Mouse (Mus musculus): ENCODE results near the gene Vps13d. TPM values are rescaled to one million over a fixed set of nuclear protein-coding genes. Genes with fewer than 3 reads are reported as not detected.

The Vps13d gene
- total and polyA plus RNA-seq, 2 experiments from 2014 or later: 9.0 to 42.6 TPM

GRCm38 (mm10) chr4:145129956-145130548 is 64.8 kb downstream of the Vps13d start:
- no peak for TF ChIP-seq CTCF (IDR thresholded peaks at IDR 0.05; ENCODE audit: low read depth)
- no peak for TF ChIP-seq EP300 (IDR thresholded peaks at IDR 0.05; ENCODE audit: low read depth)
- no peaks in the 10 kb centered on the region for H3K9me3 ChIP-seq (replicated peaks; ENCODE audit: control insufficient read depth, low read length)
- H3K4me3 ChIP-seq (ENCODE audit: low read depth, low read length): no peak overlapping the region
- H3K4me2 ChIP-seq (ENCODE audit: low read depth, low read length): no peak overlapping the region
- DNase-seq (ENCODE audit: low spot score): no peak
- H3K9ac ChIP-seq (replicated peaks; ENCODE audit: low read depth, low read length): no peak overlapping the region
- ATAC-seq (ENCODE audit: insufficient read depth, low read depth): no peak
- H3K36me3 ChIP-seq (replicated peaks; ENCODE audit: control insufficient read depth, insufficient read depth, low read length): peaks cover 88% of the 10 kb centered on the region
- H3K27me3 ChIP-seq (ENCODE audit: control insufficient read depth, insufficient read depth, low read length): no peaks in the 10 kb centered on the region
- H3K4me1 ChIP-seq (ENCODE audit: control insufficient read depth, insufficient read depth): no peaks in the 10 kb centered on the region
- H3K27ac ChIP-seq (ENCODE audit: low read depth): no peak overlapping the region; the same call in 1 of the 2 replicates

GRCm38 (mm10) chr4:145125463-145126220 is 69.2 kb downstream of the Vps13d start:
- Histone ChIP-seq H3K4me2 (ENCODE audit: low read depth, low read length) (no peak overlapping the region), H3K36me3 (replicated peaks; ENCODE audit: control insufficient read depth, insufficient read depth, low read length) (peaks cover 88% of the 10 kb centered on the region), H3K27me3 (ENCODE audit: control insufficient read depth, insufficient read depth, low read length) (no peaks in the 10 kb centered on the region), H3K4me1 (ENCODE audit: control insufficient read depth, insufficient read depth) (no peaks in the 10 kb centered on the region), H3K4me3 (ENCODE audit: low read depth, low read length) (no peak overlapping the region), H3K27ac (ENCODE audit: low read depth) (peak overlapping the region; percentile 35; the same call in 1 of the 2 replicates), H3K9me3 (replicated peaks; ENCODE audit: control insufficient read depth, low read length) (no peaks in the 10 kb centered on the region), H3K9ac (replicated peaks; ENCODE audit: low read depth, low read length) (no peak overlapping the region)
- DNase-seq (ENCODE audit: low spot score) (no peak), ATAC-seq (ENCODE audit: insufficient read depth, low read depth) (no peak)
- WGBS: 73% methylated on average over 4 of the region's 4 CpGs
- TF ChIP-seq EP300 (IDR thresholded peaks at IDR 0.05; ENCODE audit: low read depth) (no peak), CTCF (IDR thresholded peaks at IDR 0.05; ENCODE audit: low read depth) (no peak)

GRCm38 (mm10) chr4:145124419-145124818 is 70.4 kb downstream of the Vps13d start:
- Histone ChIP-seq H3K27me3 (ENCODE audit: control insufficient read depth, insufficient read depth, low read length) (no peaks in the 10 kb centered on the region), H3K36me3 (replicated peaks; ENCODE audit: control insufficient read depth, insufficient read depth, low read length) (peaks cover 87% of the 10 kb centered on the region), H3K4me2 (ENCODE audit: low read depth, low read length) (no peak overlapping the region), H3K4me3 (ENCODE audit: low read depth, low read length) (no peak overlapping the region), H3K9ac (replicated peaks; ENCODE audit: low read depth, low read length) (no peak overlapping the region), H3K27ac (ENCODE audit: low read depth) (no peak overlapping the region), H3K4me1 (ENCODE audit: control insufficient read depth, insufficient read depth) (no peaks in the 10 kb centered on the region), H3K9me3 (replicated peaks; ENCODE audit: control insufficient read depth, low read length) (no peaks in the 10 kb centered on the region)
- WGBS: 84% methylated on average over 4 of the region's 4 CpGs
- ATAC-seq (ENCODE audit: insufficient read depth, low read depth) (no peak), DNase-seq (ENCODE audit: low spot score) (no peak)
- TF ChIP-seq CTCF (IDR thresholded peaks at IDR 0.05; ENCODE audit: low read depth) (no peak), EP300 (IDR thresholded peaks at IDR 0.05; ENCODE audit: low read depth) (no peak)

- H3K9me3 ChIP-seq (replicated peaks; ENCODE audit: control insufficient read depth, low read length): no peaks in the 10 kb centered on the region
- no peak for TF ChIP-seq EP300 (IDR thresholded peaks at IDR 0.05; ENCODE audit: low read depth)
- TF ChIP-seq CTCF (IDR thresholded peaks at IDR 0.05; ENCODE audit: low read depth): no peak
- no peaks in the 10 kb centered on the region for H3K4me1 ChIP-seq (ENCODE audit: control insufficient read depth, insufficient read depth)
- ATAC-seq (ENCODE audit: insufficient read depth, low read depth) (no peak), DNase-seq (ENCODE audit: low spot score) (no peak)
- H3K4me2 ChIP-seq (ENCODE audit: low read depth, low read length): no peak overlapping the region
- no peak overlapping the region for H3K9ac ChIP-seq (replicated peaks; ENCODE audit: low read depth, low read length)
- no peaks in the 10 kb centered on the region for H3K27me3 ChIP-seq (ENCODE audit: control insufficient read depth, insufficient read depth, low read length)
- H3K27ac ChIP-seq (ENCODE audit: low read depth): no peak overlapping the region
- peaks cover 100% of the 10 kb centered on the region for H3K36me3 ChIP-seq (replicated peaks; ENCODE audit: control insufficient read depth, insufficient read depth, low read length)
- H3K4me3 ChIP-seq (ENCODE audit: low read depth, low read length): no peak overlapping the region
- 46% methylated on average over 4 of the region's 4 CpGs for WGBS
Measured at GRCm38 (mm10) chr4:145111641-145112040, 83.2 kb downstream of the Vps13d start.

GRCm38 (mm10) chr4:145110736-145111135 is 84.1 kb downstream of the Vps13d start:
- peaks cover 100% of the 10 kb centered on the region for H3K36me3 ChIP-seq (replicated peaks; ENCODE audit: control insufficient read depth, insufficient read depth, low read length)
- TF ChIP-seq CTCF (IDR thresholded peaks at IDR 0.05; ENCODE audit: low read depth) (no peak), EP300 (IDR thresholded peaks at IDR 0.05; ENCODE audit: low read depth) (no peak)

More at GRCm38 (mm10) chr4:145110736-145111135, 84.1 kb downstream of the Vps13d start:
- no peak overlapping the region for H3K4me2 ChIP-seq (ENCODE audit: low read depth, low read length)
- H3K9me3 ChIP-seq (replicated peaks; ENCODE audit: control insufficient read depth, low read length): no peaks in the 10 kb centered on the region
- no peak overlapping the region for H3K9ac ChIP-seq (replicated peaks; ENCODE audit: low read depth, low read length)
- H3K27me3 ChIP-seq (ENCODE audit: control insufficient read depth, insufficient read depth, low read length): no peaks in the 10 kb centered on the region
- 83% methylated on average over 6 of the region's 6 CpGs for WGBS
- H3K4me1 ChIP-seq (ENCODE audit: control insufficient read depth, insufficient read depth): no peaks in the 10 kb centered on the region
- H3K27ac ChIP-seq (ENCODE audit: low read depth): no peak overlapping the region
- DNase-seq (ENCODE audit: low spot score) (no peak), ATAC-seq (ENCODE audit: insufficient read depth, low read depth) (no peak)
- H3K4me3 ChIP-seq (ENCODE audit: low read depth, low read length): no peak overlapping the region
